Comparison of ENCODE assay signal across 8 mouse cellular contexts in genomic region chr7:132806286-132806685, GRCm38 (mm10). TPM values are rescaled to one million over a fixed set of nuclear protein-coding genes. Genes with fewer than 3 reads are reported as not detected.
DNase-seq lines count a peak whose midpoint lies in the region; ATAC-seq and TF ChIP-seq lines count a peak whose summit lies in the region.

No protein-coding gene starts in this region.

- peak; percentile 22; the same call in 1 of the 2 replicates for ATAC-seq in cerebellum, adult (ENCODE audit: insufficient number of reproducible peaks, low FRiP score, low TSS enrichment)
- no peak for ATAC-seq in forebrain, embryonic 13.5 days
- no peak for ATAC-seq in inflammation-experienced regulatory T-cells, adult 6 months
- ATAC-seq in kidney, embryonic 16.5 days (ENCODE audit: low FRiP score, low TSS enrichment): no peak

- H3K9ac ChIP-seq in forebrain, embryonic 13.5 days: peak overlapping the region; percentile 1; the same call in 1 of the 2 replicates
- no peak overlapping the region for H3K9ac ChIP-seq in kidney, embryonic 16.5 days (replicated peaks; ENCODE audit: low read length)

- H3K4me2 ChIP-seq in forebrain, embryonic 13.5 days: no peak overlapping the region
- H3K4me2 ChIP-seq in kidney, embryonic 16.5 days (replicated peaks; ENCODE audit: low read depth, low read length): no peak overlapping the region

- peak overlapping the region; percentile 92 for H3K27ac ChIP-seq in layer of hippocampus, adult 2 months
- H3K27ac ChIP-seq in forebrain, embryonic 13.5 days: peak overlapping the region; percentile 60; the same call in 1 of the 2 replicates
- H3K27ac ChIP-seq in kidney, embryonic 16.5 days (ENCODE audit: low read length): no peak overlapping the region; the same call in 1 of the 2 replicates

- no peaks in the 10 kb centered on the region for H3K9me3 ChIP-seq in forebrain, embryonic 13.5 days (replicated peaks)
- H3K9me3 ChIP-seq in kidney, embryonic 16.5 days (ENCODE audit: low read length): no peaks in the 10 kb centered on the region

- no peaks in the 10 kb centered on the region for H3K27me3 ChIP-seq in forebrain, embryonic 13.5 days
- H3K27me3 ChIP-seq in kidney, embryonic 16.5 days (ENCODE audit: insufficient read depth, low read length): no peaks in the 10 kb centered on the region

- 50% methylated on average over 5 of the region's 5 CpGs for WGBS in forebrain, embryonic 13.5 days
- 81% methylated on average over 5 of the region's 5 CpGs for WGBS in kidney, embryonic 16.5 days

- no peak for TF ChIP-seq CTCF in layer of hippocampus, adult 2 months (conservative IDR thresholded peaks at IDR 0.05)

- DNase-seq in layer of hippocampus, adult 2 months (ENCODE audit: low spot score in 2 of 2): no peak
- no peak for DNase-seq in layer of hippocampus, adult 9-10 months (ENCODE audit: low spot score)
- peak; percentile 72 for DNase-seq in heart, postnatal 4 days
- DNase-seq in frontal cortex, postnatal 25 days (ENCODE audit: low spot score in 2 of 2): no peak

- H3K4me1 ChIP-seq in forebrain, embryonic 13.5 days: peaks cover 86% of the 10 kb centered on the region
- H3K4me1 ChIP-seq in kidney, embryonic 16.5 days (ENCODE audit: insufficient read depth, low read length): peaks cover 69% of the 10 kb centered on the region

- H3K4me3 ChIP-seq in layer of hippocampus, adult 2 months: no peak overlapping the region; the same call in 1 of the 2 replicates
- H3K4me3 ChIP-seq in forebrain, embryonic 13.5 days: no peak overlapping the region
- no peak overlapping the region for H3K4me3 ChIP-seq in kidney, embryonic 16.5 days (ENCODE audit: low read length)

- peaks cover 6% of the 10 kb centered on the region; the same call in 1 of the 2 replicates for H3K36me3 ChIP-seq in forebrain, embryonic 13.5 days (ENCODE audit: poor library complexity, severe bottlenecking)
- no peaks in the 10 kb centered on the region for H3K36me3 ChIP-seq in kidney, embryonic 16.5 days (ENCODE audit: insufficient read depth, low read length)

RNA-seq across cellular contexts. Expression of gene Fam53b, which starts 7.4 kb away (rescaled TPM):
- 10 to 100 TPM; 42.3 to 54.8 TPM for total RNA-seq in layer of hippocampus, adult 2 months (2021)
- 31.1 and 33.9 TPM in 2 replicates for polyA plus RNA-seq in forebrain, embryonic 13.5 days (2015; fragmentation: Nextera tagmentation; extraction: Ambion mirVana)
- total RNA-seq in heart, postnatal 4 days (2021): 10 to 100 TPM; 29.6 to 38.3 TPM
- 10 to 100 TPM; 53.1 to 85.7 (median 80.7) TPM for polyA plus RNA-seq in inflammation-experienced regulatory T-cells, adult 6 months (2017; shearing (Covaris generic))
- 22.5 and 23.3 TPM in 2 replicates for polyA plus RNA-seq in kidney, embryonic 16.5 days (2015; fragmentation: Nextera tagmentation; extraction: Ambion mirVana)

RNA-seq across cellular contexts. Expression of gene Eef1akmt2, which starts 46.2 kb away (rescaled TPM):
- 10 to 100 TPM; 35.8 to 38.6 TPM for total RNA-seq in layer of hippocampus, adult 2 months (2021)
- 105 and 115 TPM in 2 replicates for polyA plus RNA-seq in forebrain, embryonic 13.5 days (2015; fragmentation: Nextera tagmentation; extraction: Ambion mirVana)
- 10 to 100 TPM; 17.3 to 19.7 TPM for total RNA-seq in heart, postnatal 4 days (2021)
- 10 to 100 TPM; 60.0 to 76.4 (median 74.4) TPM for polyA plus RNA-seq in inflammation-experienced regulatory T-cells, adult 6 months (2017; shearing (Covaris generic))
- polyA plus RNA-seq in kidney, embryonic 16.5 days (2015; fragmentation: Nextera tagmentation; extraction: Ambion mirVana): 64.9 and 71.2 TPM in 2 replicates

RNA-seq across cellular contexts. Expression of gene Abraxas2, which starts 52.7 kb away (rescaled TPM):
- 10 to 100 TPM; 28.8 to 30.3 TPM for total RNA-seq in layer of hippocampus, adult 2 months (2021)
- polyA plus RNA-seq in forebrain, embryonic 13.5 days (2015; fragmentation: Nextera tagmentation; extraction: Ambion mirVana): 42.5 and 43.5 TPM in 2 replicates
- 10 to 100 TPM; 24.5 to 24.7 TPM for total RNA-seq in heart, postnatal 4 days (2021)
- 10 to 100 TPM; 34.6 to 40.0 (median 35.9) TPM for polyA plus RNA-seq in inflammation-experienced regulatory T-cells, adult 6 months (2017; shearing (Covaris generic))
- polyA plus RNA-seq in kidney, embryonic 16.5 days (2015; fragmentation: Nextera tagmentation; extraction: Ambion mirVana): 34.2 and 40.8 TPM in 2 replicates
